Mouse (Mus musculus) urinary bladder, postnatal 14 days (tissue): Measurements from ENCODE around the gene Gm37240.

Experiments
- DNase-seq: peaks from one replicate; pipeline ENCODE4 v3.0.0; 2021; ENCODE audit warnings: low spot score

The Gm37240 gene

DNA sequence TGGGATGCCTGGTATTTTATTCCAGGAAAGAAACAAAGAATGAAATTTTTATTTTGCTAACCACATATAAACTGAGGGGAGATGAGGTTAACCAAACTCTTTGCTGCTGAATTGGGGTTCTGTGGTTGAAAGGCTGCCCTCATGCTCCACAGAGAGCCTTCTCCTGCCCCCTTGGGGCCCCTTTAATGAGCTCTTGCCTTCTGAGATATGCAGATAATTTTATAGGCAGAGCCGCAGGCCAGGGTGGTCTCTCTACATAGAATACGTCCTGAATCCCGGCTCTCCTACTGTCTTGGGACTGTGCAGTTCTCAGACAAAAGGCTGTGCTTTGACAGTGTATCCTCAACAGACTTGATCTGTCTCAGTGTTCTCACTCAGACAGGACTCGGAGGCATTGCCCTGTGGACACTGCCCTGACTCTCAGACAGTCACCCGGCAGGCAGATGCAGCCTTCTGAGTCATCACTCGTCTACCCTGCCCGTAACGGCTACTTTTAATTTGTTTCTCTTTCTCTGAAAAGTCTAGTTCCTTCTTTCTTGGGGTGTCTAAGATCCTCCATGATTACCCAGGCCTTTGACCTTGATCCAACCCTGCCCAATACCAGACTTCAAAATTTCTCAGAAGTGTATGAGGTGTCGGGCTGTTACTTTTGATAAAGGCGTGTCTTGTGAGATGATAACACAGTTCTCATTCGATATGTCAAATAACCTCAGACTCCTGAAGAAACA is 1184.1 kb downstream of the Gm37240 start:
- DNase-seq: no peak

DNA sequence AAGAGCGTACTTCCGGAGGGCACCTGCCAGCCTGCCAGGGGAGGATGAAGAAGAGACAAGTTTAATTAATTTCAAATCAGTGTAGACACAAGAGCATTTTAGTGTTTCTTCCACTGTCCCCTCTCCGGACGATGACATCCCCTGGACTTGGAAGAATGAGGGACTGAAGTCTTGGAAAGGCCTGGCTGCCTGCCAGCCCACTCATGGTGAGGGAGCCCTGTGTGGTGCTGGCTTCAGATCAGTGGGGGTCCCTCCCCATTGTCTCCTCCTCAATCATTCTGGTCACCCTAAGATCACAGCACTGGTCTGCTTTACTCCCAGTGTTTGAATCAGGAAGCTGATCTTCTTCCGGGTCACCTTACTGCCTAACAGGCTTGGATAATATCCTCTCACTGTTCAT is 1185.4 kb downstream of the Gm37240 start:
- no peak for DNase-seq

DNA sequence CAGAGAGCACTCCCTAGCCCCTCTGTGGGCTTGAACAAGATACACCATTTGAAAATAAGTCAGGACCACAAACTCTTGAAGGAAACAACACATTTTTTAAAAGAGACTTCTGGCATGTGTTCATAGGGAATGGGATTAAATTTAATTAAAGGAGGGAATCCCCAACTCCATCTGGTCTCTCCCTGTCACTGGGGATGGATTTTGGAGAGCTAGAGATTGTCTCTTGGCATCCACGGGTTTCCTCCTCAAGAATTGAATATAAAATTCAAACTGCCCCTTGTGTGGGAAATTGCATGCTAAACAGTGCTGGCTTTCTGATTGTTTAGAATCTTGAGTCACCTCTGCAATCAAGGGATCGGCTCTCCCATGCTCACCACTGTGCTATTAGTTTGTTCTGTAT is 1185.8 kb downstream of the Gm37240 start:
- no peak for DNase-seq

DNA sequence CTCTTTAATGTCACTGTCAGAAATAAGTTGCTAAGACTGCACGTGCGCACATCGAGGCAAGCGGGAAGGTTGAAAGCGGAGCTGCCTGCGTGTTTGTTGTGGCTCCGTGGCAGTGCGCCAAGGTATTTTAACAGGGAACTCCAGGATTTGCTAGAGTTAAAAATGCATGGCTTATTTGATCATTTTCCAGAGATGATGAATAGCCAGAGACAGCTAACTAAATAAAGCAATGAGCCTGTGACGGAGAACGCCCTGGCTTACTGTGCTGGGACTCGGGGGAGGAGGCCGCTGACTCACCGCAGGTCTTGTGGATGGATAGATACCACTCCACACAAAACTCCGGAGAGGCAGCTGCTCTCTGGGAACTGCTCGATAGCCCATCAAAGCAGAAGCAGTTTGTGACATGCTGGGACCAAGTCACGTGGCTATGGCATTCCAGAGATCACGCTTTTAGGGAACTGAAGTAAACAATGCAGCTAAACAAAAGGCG is 1190.8 kb downstream of the Gm37240 start:
- peak; percentile 54 for DNase-seq

DNA sequence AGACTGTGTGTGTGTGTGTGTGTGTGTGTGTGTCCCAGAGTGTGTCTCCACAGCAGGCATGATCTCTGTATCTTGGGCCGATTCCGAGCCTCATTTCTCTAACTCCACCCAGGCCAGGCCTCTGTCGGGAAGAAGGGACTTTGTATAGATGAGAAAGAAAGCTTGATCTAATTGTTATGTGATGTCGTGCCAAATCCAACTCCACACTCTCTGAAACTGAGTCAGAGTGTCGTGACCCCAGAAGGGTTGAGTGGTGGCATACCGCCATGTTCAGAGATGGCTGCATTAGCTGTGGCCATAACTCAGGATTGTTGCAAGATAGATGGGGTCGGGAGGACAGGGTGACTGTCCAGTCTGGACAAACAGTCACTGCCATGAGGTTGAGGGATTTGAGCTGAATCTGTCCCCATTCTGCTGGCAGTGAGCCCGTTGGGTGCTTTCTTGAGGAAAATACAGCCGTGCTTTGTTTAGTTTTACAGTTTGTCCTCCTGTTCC is 1191.4 kb downstream of the Gm37240 start:
- peak; percentile 24 for DNase-seq

DNA sequence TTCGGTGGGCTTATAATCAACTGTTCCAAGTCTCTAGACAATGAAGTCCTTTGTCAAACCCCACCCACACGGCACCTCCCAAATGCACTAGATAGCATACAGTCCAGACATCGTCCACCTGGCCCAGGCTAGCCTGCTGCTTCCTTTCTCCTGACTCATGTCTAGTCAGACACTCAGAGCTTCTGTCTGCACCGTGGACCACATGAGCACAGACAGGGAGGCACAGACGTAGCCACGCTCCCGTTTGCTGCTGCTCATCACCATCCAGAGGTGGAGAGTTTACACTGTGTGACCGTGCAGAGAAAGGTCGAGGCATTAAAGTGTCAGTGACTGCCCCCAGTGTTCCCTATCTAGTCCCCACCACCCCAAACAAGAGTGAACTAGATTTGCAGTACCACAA is 1191.9 kb downstream of the Gm37240 start:
- no peak for DNase-seq

DNA sequence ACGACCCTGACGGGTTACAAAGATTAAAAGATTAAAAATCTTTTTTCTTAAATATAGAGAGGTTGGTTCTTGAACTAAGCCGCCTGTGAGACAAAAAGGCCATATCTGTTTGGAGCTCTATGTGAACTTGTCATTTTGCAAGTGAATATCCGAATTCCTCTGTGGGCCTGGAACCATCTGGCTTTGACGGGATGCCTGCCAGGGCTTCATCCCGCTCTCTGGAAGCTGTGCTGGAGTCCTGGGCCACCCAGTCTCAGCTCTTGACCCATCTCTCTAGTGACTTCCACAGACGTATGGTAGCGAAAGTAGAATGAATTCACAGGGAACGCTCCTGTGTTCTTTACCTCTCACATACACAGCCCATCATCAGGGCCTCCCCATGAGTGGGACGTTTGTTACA is 1193.4 kb downstream of the Gm37240 start:
- DNase-seq: no peak

DNA sequence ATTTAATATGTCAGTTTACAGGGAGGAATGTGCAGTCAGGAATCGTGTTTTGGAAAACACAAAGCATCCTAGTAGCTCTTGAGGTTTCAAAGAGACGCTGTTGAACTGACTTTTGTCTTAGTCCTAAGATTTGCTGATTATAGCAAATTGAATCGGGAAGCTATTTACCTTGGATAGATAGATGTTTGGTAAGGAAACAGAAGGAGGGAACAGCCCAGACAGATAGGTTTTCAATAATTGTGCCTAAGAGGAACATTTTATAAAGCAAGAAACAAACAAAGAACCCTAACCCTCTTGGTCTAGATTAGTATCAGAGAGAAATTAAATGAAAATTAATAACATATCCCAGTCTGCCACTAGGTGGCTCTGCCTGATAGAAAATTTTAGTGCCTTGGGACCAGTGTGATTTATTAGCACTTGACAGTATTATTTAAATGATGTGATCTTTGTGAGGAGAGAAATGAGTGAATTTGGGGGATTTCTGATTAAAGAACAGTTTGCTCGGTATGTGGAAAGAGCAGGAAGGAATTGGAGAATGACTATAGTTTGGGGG is 1194.6 kb downstream of the Gm37240 start:
- DNase-seq: no peak

DNA sequence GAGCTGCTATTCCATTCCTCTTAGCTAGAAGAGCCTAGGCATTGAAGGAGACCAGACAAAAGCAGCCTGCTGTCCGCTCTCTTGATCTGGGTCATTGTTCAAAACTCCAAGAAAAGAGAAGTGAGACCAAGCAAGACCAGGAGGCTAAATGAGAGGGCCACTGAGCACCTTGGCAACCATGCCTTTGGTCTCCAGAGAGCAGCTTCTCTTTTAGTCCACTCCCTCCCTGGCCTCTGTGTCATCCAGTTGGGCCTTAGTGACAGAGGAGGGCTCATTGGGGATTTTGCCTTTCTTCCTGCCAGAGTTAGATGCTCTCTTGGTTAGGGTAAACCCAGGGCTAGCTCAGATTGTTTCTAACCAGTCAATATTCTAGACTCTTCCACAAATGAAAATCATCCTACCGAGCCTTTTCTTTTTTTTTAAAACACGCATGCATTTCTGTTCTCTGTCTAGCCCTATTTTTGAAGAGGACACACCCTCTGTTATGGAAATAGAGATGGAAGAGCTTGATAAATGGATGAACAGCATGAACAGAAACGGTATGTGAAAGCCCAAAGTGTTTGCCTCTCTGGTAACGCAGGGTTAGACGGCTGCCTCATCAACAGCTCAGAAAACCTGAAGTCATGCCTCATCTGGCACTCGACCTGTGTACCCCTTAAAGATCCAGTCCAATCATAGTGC is 1197.1 kb downstream of the Gm37240 start:
- DNase-seq: no peak

DNA sequence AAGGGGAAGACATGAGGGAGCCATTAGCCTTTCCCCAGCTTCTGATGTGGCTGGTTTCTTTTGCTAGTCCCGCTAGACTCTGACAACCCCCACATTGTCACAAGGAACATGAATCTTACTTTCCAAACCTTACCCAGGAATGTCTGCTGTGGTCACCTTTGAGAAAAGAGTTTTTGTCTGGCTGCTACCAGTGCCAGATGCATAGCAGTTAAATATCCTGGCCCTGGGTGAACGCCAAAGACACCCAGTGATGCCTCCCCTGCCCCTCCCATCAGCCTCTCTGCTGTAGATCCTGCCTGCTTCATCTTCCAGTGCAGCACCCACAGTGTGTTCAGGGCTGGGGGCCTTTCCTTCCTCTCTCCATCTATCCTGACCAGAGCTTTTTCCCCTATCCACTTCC is 1197.7 kb downstream of the Gm37240 start:
- DNase-seq: no peak

DNA sequence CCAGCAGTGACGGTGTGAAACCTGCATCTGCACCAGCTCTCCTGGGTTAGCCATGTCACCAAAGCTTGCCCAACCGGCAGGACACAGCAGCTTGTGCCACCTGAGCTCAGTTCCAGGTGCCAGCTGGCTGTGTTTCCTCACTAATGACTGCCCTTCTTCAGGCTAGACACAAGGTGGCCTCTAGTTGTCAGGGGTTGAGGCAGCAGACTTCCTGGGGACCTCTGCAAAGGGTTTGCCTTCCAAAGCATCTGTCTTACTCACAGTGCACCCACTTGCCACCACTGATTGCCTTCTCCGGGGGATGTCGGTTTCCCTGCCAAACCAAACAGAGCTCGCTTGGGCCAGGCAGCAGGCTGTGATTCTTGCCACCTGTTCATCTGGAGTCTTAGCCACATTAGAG is 1199.1 kb downstream of the Gm37240 start:
- no peak for DNase-seq

DNA sequence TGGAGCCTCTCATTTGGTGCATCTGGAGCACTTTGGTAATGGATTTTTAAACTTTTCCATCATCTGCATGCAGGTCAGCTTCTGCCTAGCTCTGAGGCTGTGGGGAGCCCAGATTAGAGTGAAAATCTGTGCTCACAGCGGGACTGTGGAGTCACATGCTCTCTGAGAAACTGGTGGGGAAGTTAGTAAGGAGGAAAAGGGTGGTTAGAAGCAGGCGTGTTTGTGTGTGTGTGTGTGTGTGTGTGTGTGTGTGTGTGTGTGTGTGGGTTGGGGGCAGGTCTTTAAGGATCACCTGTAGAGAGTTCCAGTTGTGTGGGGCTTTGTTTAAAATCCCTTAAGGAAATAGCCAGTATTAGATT is 1199.9 kb downstream of the Gm37240 start:
- DNase-seq: no peak

DNA sequence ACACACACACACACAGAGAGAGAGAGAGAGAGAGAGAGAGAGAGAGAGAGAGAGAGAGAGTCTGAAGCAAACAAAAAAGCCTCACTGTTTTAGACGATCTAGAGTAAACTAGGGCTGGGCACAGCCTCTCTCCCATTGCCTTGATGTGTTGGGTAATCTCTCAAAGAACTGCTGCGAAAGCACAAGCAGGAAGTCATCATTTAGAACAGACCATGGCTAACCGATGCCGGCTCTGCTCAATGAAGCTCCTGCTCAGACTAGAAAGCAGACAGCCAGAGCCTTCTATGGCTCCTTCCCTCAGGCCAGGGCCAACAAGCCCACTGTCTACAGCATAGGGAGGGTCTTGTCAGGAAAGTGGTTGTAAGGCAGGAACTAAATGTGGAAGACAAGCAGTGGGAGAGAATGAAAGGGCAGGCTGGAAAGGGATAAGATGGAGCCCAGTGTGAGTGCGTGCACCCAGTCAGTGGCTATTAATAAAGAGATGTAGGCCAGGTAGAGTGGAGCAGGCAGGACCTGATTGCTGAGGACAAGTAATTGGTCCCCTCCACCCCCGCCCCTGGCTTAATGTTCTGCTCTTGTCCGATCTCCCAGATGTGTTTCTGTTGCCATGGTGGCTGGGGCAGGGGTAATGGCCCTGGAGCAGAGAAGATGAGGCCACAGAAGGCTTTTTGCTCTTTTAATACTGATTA is 1200.4 kb downstream of the Gm37240 start:
- no peak for DNase-seq

DNA sequence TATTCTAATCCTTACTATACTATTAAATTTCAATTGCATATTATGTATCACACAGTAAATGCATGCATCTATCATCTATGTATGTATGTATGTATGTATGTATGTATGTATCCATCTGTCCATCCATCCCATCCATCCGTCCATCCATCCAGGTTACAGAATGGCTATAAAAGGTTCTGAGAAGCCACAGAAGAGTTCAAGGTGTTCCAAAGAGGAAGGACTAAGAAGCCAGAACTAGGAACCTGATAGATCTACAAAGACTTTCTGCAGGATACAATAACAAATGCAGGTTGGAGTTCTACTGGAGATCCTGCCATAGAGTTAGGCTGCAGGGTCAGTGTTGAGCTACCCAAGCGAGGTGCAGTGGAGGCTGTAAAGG is 1201.0 kb downstream of the Gm37240 start:
- no peak for DNase-seq

DNA sequence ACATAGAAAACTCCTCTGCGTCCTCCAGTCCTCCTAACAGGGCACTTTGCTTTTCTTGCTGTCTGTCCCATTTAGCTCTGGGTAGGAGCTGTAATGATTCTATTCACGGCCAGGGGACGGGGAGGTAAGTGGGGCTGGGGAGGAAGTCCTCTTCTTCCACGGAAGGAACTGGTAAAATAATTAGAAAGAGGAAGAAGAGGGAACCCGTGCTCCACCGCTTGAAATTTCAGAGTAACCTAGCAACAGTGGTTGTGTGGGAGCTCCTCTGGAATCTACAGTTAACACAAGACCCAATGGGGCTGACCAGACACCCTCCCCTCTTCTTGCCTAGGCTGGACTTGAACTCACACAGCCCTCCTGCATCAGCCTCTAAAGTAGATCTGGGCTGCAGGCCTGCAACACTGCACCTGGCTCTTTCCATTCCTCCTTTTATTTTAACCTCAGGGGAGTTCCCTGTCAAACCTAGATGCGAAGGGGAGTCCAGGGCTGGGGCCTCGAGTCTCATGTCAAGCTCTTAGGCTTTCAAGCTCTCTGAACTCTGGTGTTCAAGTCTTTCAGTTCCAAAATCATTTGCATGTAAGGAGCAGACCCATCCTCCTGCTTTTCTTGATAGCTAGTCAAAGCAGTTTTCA is 1201.5 kb downstream of the Gm37240 start:
- DNase-seq: no peak

DNA sequence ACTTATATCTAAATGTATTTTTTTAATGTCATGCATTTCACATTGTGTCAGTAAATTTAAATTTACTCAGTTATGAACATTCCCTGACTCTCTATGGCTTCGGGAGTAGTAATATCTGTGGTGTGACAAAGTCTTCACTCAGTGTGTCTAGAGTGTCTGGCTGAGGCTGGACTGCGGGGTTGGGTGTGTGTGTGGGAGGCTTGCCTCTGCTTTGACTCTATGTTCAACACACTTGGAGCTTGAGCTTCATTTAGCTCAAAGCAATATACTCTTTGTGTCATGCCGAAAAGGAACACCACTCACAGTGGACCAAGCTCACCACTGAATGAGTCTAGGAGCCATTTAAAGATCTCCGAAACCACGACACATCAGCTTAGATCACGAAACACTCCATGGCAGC is 1203.5 kb downstream of the Gm37240 start:
- DNase-seq: no peak

DNA sequence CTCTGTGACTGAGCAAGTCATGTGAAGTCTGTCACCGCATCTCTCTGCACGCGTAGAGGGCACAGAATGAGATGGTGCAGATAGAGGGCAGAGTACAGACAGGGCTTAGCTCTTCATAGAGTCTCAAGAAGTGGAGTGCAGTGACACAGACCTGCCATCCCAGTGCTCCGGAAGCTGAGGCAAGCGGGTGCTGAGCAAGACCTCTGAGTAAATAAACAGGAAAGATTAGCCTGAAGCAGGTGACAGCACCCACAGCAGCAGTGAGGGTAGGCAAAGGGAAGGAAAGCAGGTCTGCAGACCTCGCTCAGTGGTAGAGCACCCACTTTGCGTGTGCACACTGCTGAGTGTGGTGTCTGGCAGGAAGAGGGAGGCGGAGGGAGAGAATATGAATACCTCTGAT is 1205.6 kb downstream of the Gm37240 start:
- no peak for DNase-seq

DNA sequence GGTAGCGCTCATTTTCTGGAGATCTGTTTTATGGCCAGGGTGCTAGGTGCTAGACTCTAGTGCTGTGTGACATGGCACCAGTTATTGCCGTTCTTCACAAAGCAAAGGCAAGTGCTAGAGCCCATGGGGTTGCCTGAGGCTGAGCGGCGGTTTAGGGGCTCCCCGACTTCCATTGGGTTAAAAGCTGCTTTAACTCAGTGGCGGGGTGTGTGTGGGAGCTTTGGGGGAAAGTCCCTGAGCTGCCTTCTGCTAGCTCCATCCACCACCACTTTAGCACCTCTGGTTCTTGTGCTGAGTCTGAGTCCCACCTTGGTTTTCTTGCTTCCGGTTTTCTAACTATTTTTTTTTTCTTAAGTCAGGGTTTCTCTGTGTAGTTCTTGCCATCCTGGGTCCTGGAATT is 1207.3 kb downstream of the Gm37240 start:
- no peak for DNase-seq

DNA sequence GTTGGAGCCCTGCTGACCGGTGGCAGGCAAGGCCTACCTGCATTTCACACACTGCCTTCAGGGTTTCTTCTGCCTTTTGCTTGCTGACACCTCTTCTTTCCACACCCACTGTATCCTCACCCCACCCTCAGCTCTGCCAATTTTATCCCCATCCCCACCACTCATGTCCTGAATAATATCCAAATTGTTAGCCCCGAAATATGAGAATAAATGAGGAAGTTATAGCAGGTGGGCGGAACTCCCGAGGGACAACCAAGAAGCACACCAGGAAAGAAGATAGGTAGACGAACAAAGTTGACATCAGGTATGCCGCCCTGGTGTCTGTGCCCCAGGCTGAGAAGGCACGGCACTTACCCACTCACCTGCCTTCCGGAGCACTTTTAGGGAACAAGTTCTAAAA is 1207.8 kb downstream of the Gm37240 start:
- DNase-seq: no peak

DNA sequence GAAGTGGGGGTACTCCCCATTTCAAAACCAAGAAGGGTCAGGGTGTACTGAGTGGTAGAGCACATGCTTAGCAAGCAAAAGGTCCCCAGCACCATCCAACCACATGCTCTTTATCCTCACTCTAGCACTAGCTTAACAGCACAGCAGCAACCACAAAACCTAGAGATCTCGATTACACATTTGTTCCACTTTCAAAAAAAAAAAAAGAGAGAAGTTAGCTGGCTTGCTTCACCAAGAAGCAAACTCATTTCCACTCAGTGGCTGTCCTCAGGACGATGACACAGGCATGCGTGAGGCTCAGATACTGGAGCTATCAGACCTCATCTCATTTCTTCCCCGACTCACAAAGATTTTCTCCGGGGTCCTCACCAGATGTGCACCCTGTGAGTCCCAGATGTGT is 1208.4 kb downstream of the Gm37240 start:
- no peak for DNase-seq

DNA sequence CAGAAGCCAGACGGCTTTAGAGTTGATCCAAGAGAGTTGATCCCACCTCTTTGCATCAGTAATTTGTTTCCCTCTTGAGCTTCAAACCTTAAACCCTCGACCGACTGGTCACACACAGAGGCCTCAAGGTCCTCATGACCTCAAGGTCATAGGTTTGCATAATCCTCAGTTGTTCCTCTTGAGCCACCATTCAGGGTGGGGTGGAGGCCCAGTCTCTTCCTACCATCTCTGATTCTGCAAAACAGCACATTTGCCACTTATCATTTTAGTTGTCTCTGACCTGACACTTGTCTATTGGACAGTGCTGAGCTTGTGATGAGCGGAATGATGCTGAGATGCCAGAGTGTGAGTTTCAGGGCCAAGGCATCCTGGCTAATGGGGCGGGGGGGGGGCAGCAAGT is 1211.6 kb downstream of the Gm37240 start:
- no peak for DNase-seq

DNA sequence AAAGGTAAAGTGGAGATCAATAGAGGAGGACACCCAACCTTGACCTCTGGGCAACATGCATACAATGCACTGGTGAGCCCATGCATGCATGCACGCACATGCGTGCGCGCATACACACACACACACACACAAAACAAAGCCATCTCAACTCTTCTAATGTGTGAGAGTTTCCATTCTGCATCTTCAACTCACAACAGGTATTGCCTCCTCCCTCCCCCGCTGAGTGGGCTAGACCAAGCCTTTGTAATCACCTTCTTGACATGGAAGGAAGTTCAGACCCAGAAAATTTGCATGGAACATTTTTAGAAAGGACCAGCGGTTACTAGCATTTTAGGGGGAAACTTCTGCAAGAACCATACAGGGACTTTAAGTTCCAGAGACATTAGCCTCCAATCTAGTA is 1213.8 kb downstream of the Gm37240 start:
- no peak for DNase-seq
